Mouse (Mus musculus) thymus, adult 2 months (tissue): ENCODE measurements at regions not wholly inside any gene's neighbourhood (a gene's known extent, or its start where the extent isn't known, plus 50 kb on each side); places are given as distances from the start of the nearest gene placed in this dataset.

Experiments
- CTCF ChIP-seq: fragments of 200-500 bp; IDR thresholded peaks from 2 replicates; pipeline ENCODE4 v1.5.1; 2012; ENCODE audit warnings: mild to moderate bottlenecking, control low read depth, low read length, moderate library complexity, borderline replicate concordance; ENCODE audit not compliant: control insufficient read depth, poor library complexity, insufficient read depth; ENCODE audit errors: extremely low read depth
- POLR2A ChIP-seq: fragments of 200-500 bp; IDR thresholded peaks from 2 replicates; pipeline ENCODE4 v1.6.1; 2012; ENCODE audit warnings: mild to moderate bottlenecking, low read length, control low read depth, moderate library complexity; ENCODE audit not compliant: control insufficient read depth, poor library complexity, insufficient read depth; ENCODE audit errors: extremely low read depth

- no peak for TF ChIP-seq POLR2A
- no peak for TF ChIP-seq CTCF
Measured at GRCm38 (mm10) chr13:80961985-80962617, 78.9 kb downstream of the Arrdc3 start.
